Mouse (Mus musculus) heart, postnatal 0 days (tissue): ENCODE data around the gene Cabp1. TPM values are rescaled to one million over a fixed set of nuclear protein-coding genes. Genes with fewer than 3 reads are reported as not detected.

Source experiments
- ATAC-seq: fragments of 200-750 bp; cut with Nextera tagmentation; 2 replicates; pipeline ENCODE4 v1.8.0; 2017; ENCODE audit warnings: low read depth, moderate number of reproducible peaks, moderate library complexity; ENCODE audit not compliant: insufficient read depth
- DNase-seq: peaks from one replicate; pipeline ENCODE4 v3.0.0-alpha.2; 2016; ENCODE audit warnings: low spot score
- H3K27ac ChIP-seq: fragments of 300-500 bp; sonication (generic); 2 replicates; pipeline ENCODE4 v1.5.1; 2014; ENCODE audit warnings: low read depth, mild to moderate bottlenecking
- H3K27me3 ChIP-seq: fragments of 300-500 bp; sonication (generic); 2 replicates; pipeline ENCODE4 v1.6.1; 2014; ENCODE audit warnings: low read length, mixed read lengths; ENCODE audit not compliant: control insufficient read depth, insufficient read depth
- H3K36me3 ChIP-seq: fragments of 300-500 bp; sonication (generic); replicated peaks from 2 replicates; pipeline ENCODE4 v1.6.1; 2014; ENCODE audit warnings: low read length, mixed read lengths; ENCODE audit not compliant: control insufficient read depth, insufficient read depth
- H3K4me1 ChIP-seq: fragments of 300-500 bp; sonication (generic); 2 replicates; pipeline ENCODE4 v1.6.1; 2014; ENCODE audit warnings: antibody characterized with exemption; ENCODE audit not compliant: control insufficient read depth, insufficient read depth
- H3K4me2 ChIP-seq: fragments of 300-500 bp; sonication (generic); 2 replicates; pipeline ENCODE4 v1.6.1; 2014; ENCODE audit warnings: low read depth, mild to moderate bottlenecking, low read length, moderate library complexity
- H3K4me3 ChIP-seq: fragments of 300-500 bp; sonication (generic); 2 replicates; pipeline ENCODE4 v1.5.1; 2014; ENCODE audit warnings: low read depth, low read length
- H3K9ac ChIP-seq: fragments of 300-500 bp; sonication (generic); replicated peaks from 2 replicates; pipeline ENCODE4 v1.6.1; 2014; ENCODE audit warnings: low read depth, low read length, mixed read lengths
- H3K9me3 ChIP-seq: fragments of 300-500 bp; sonication (generic); replicated peaks from 2 replicates; pipeline ENCODE4 v1.6.1; 2016; ENCODE audit warnings: low read length; ENCODE audit not compliant: control insufficient read depth
- CTCF ChIP-seq: IDR thresholded peaks from 2 replicates; pipeline ENCODE4 v1.5.1; 2016; ENCODE audit warnings: antibody characterized with exemption, control low read depth, low read depth
- EP300 ChIP-seq: IDR thresholded peaks from 2 replicates; pipeline ENCODE4 v1.6.1; 2016; ENCODE audit warnings: antibody characterized with exemption, low read depth
- WGBS: fragments of 180-500 bp; shearing (Covaris S2); extraction: QIAGEN DNeasy Blood & Tissue Kit; methylation state at CpG from one replicate; pipeline ENCODE4 v1.1.7; 2014; 5-methylcytosine and 5-hydroxymethylcytosine counted together
- polyA plus RNA-seq: library from polyadenylated mRNA; unstranded; fragments of >200 nt; fragmentation: Nextera tagmentation; extraction: Ambion mirVana; gene quantifications from 2 replicates; pipeline ENCODE4 v1.2.1, GENCODE M21; 2015
- total RNA-seq: library from RNA; depleted of rRNA; stranded (reverse); fragments of >200 nt; gene quantifications from 2 replicates; pipeline ENCODE4 v1.2.3, GENCODE M21; 2014; ENCODE audit warnings: low replicate concordance

The Cabp1 gene
- total and polyA plus RNA-seq, 2 experiments from 2014 or later, result 0.96 to 4.1 TPM

DNA sequence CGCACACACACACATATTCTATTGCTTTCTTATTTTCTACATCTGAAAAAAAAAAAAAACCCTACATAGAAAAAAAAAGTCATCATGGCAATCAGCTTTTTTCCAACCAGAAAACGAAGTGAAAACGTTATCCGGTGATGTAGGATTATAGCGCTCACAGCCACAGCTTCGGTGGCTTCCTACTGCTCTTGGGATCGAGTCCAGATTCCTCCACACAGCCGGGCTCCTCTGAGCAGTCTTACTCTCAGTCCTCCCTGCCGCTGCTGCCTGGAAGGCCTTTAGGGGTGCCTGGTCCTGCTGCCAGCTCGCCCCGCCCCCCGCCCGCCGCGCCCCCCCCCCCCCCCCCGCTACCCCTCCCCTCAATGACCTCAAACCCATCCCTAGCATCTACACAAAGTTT lies 13.7 kb upstream of the Cabp1 start:
- no peak overlapping the region for H3K4me3 ChIP-seq
- no peak overlapping the region for H3K27ac ChIP-seq
- H3K4me1 ChIP-seq, result peaks cover 10% of the 10 kb centered on the region
- ATAC-seq (no peak), DNase-seq (no peak)
- no peaks in the 10 kb centered on the region for H3K36me3 ChIP-seq
- H3K9ac ChIP-seq, result no peak overlapping the region
- H3K9me3 ChIP-seq, result no peaks in the 10 kb centered on the region
- peaks cover 24% of the 10 kb centered on the region for H3K27me3 ChIP-seq
- TF ChIP-seq CTCF, result no peak
- 19% methylated on average over 9 of the region's 16 CpGs for WGBS
- no peak overlapping the region for H3K4me2 ChIP-seq

DNA sequence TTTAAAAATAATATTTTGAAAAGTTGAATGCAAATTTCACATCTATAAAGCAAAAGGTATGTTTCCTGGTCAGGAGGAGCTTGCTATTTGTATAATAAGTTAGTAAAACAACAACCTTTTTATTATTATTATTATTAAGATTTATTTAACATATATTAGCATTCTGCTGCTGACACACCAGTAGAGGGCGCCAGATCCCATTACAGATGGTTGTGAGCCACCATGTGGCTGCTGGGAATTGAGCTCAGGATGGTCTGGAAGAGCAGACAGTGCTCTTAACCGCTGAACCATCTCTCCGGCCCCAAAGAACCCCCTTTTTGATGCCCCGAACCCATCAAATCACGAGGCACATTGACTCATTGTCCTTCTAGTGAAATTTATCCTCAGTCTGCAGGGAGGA lies 13.1 kb upstream of the Cabp1 start:
- TF ChIP-seq CTCF (no peak), EP300 (no peak)
- 51% methylated on average over 5 of the region's 5 CpGs for WGBS
- H3K36me3 ChIP-seq, result no peaks in the 10 kb centered on the region

DNA sequence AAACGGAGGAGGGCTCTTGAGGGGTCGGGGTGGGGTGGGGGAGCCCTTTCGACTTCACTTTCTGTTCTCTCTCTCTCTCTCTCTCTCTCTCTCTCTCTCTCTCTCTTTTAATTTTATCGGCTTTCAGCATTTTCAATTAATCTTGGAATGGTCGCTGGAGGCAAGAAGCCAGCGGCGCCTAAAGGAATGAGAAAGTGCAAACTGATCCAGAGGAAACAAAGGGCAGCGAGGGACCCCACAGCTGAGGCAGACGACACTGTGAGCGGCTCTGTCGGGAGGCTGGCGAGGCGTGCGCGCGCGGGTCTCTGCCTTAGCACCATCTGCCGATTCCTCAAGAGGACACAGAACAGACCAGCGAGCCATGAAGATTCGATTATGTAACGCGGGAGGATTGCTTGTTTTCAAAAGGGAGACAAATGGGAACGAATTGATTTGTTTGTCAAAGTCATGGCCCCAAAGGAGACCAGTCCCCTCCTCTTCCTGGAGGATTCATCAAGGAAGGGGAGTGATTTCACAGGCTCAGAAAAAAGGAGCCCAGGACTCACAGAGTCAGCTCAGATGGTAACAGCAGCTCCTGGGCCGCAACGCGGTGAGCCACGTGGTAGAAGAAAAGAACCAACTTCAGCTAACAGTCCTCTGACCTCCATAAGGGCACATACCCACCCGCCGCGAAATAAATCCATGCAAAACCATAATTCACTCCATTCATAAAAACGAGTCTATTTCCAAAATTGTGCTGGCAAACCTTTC lies 10.6 kb upstream of the Cabp1 start:
- ATAC-seq (peak; percentile 58; the same call in 1 of the 2 replicates), DNase-seq (no peak)
- H3K9me3 ChIP-seq, result no peaks in the 10 kb centered on the region
- H3K4me2 ChIP-seq, result peak overlapping the region; percentile 64
- H3K27me3 ChIP-seq, result peaks cover 24% of the 10 kb centered on the region
- TF ChIP-seq EP300 (no peak), CTCF (no peak)
- peak overlapping the region; percentile 44 for H3K4me3 ChIP-seq
- H3K4me1 ChIP-seq, result peaks cover 10% of the 10 kb centered on the region
- H3K36me3 ChIP-seq, result no peaks in the 10 kb centered on the region
- 4% methylated on average over 31 of the region's 31 CpGs for WGBS
- peak overlapping the region; percentile 60 for H3K27ac ChIP-seq
- H3K9ac ChIP-seq, result peak overlapping the region; percentile 37; the same call in 1 of the 2 replicates

More for the DNA sequence above, 13.1 kb upstream of the Cabp1 start:
- H3K9ac ChIP-seq, result no peak overlapping the region
- H3K4me2 ChIP-seq, result no peak overlapping the region
- H3K27ac ChIP-seq, result no peak overlapping the region
- DNase-seq, result no peak
- H3K27me3 ChIP-seq, result peaks cover 24% of the 10 kb centered on the region
- H3K9me3 ChIP-seq, result no peaks in the 10 kb centered on the region
- ATAC-seq, result no peak
- H3K4me1 ChIP-seq, result peaks cover 10% of the 10 kb centered on the region
- no peak overlapping the region for H3K4me3 ChIP-seq

DNA sequence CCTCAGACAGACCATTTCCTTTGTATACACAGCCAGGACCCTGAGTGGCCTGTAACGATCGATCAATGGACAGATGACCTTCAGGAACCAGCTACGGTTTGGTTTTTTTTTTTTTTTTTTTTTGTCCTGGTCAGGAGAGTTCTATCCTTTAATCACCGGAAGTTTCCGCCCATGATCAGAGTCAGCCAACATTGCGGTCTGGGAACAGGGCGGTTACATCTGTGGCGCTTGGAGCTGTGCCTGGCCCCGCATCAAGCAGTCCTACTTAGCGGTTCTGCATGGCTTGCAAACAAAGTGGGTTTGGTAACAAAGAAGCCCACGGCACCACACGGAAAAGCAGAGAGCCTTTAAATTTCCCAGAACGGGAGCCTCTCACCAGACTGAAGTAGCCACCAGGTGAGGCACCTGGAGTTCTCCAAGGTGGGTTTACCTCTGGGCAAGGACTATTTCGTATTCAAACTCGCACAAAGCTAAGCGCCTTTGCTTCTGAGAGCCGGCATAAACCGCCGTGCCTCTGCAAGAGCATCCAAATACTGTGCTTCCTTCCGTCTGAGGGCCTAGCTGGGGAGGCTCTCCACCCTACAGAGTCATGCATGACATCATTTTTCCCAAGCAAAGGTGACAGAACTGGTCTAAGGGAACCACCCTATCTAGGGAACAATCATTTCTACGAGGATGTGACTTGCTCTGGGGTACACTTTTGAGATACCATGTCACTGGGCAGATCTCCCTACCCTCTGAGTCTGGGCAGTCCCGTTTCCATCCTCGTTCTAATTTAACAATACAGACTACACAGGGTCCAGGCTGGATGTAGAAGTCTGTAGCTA lies 9.8 kb upstream of the Cabp1 start:
- 20% methylated on average over 23 of the region's 23 CpGs for WGBS

DNA sequence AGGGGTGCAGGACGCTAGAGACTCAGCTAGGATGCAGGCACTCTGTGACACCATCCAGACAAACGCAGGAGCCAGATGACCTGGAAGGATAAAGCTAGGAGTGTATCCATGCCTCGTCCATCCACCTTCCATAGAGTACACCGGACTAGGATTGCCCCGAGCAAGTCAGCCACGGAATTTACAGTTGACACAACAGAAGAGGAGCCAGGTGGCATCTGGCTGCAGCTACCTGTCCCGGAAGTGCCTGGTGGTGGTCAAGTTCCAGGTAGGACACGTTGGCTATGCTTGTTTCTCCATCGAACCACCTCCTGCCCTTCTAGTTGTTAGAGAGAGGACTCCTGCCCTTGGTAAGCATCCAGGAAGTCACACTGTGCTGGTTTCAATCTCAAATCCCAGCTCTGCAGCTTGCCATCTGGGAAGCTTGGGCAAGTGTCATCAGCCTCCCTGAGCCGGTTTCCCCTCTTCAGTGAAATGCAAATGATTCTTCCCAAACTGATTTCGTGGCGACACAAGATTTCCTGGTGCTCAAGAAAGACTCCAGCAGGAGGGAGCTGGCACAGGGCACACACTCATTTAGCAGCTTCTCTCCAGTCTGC lies 543 bp upstream of the Cabp1 start:
- no peak overlapping the region for H3K9ac ChIP-seq
- peak overlapping the region; percentile 60 for H3K4me3 ChIP-seq
- H3K27me3 ChIP-seq, result peaks cover 63% of the 10 kb centered on the region
- WGBS, result 4% methylated on average over 12 of the region's 12 CpGs
- DNase-seq (no peak), ATAC-seq (no peak)
- no peak overlapping the region for H3K27ac ChIP-seq
- H3K9me3 ChIP-seq, result no peaks in the 10 kb centered on the region
- H3K4me2 ChIP-seq, result peak overlapping the region; percentile 94
- no peak for TF ChIP-seq CTCF
- TF ChIP-seq EP300, result no peak
- H3K36me3 ChIP-seq, result no peaks in the 10 kb centered on the region
- H3K4me1 ChIP-seq, result peaks cover 10% of the 10 kb centered on the region

More for the DNA sequence above, 9.8 kb upstream of the Cabp1 start:
- DNase-seq (no peak), ATAC-seq (peak; percentile 53)
- no peaks in the 10 kb centered on the region for H3K36me3 ChIP-seq
- peaks cover 10% of the 10 kb centered on the region for H3K4me1 ChIP-seq
- peak overlapping the region; percentile 64 for H3K4me2 ChIP-seq
- H3K9me3 ChIP-seq, result no peaks in the 10 kb centered on the region
- H3K4me3 ChIP-seq, result peak overlapping the region; percentile 44
- TF ChIP-seq EP300, result no peak
- no peak for TF ChIP-seq CTCF
- peak overlapping the region; percentile 37; the same call in 1 of the 2 replicates for H3K9ac ChIP-seq
- H3K27me3 ChIP-seq, result peaks cover 24% of the 10 kb centered on the region
- H3K27ac ChIP-seq, result peak overlapping the region; percentile 60
